Mouse (Mus musculus): ENCODE data around the gene Ptms. TPM values are rescaled to one million over a fixed set of nuclear protein-coding genes. Genes with fewer than 3 reads are reported as not detected.

Gene Ptms
- total RNA-seq, 2 experiments from 2014 or later, result 1,161 to 1,212 TPM

DNA sequence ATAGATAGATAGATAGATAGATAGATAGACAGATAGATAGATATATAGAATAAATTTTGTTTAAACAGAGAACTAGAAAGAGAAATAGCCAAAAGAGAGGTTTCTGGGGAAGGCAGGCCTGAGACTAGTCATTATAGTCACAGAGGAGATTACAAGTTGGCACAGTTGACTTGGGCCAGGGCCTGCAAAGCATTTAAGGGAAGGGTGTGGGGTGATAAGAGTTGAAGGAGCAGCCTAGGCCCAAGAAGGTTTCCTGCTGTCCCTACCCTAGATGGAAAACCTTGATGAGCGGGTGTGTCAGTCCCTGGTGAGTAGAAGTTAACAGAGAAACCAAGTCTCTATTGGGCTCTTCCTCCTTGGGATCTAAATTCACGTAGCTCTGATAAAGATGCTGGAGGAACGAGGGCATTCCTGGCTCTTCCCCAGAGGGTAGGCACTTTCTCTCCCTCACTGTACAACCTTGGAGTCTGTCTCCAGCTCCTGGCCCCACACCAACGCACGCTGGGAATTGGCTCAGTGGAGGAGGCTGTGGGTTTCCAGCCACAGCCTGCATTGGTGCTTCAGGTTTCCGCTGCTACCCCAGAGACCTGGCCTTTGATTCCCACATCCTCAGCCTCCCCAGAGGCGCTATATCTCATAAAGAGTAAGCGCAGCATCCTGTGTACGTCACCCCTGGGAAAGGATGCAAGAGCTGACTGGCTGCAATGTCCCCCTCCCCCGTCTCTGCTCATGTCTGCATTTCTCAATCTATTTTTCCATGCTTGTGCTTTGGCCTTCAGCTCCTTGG, 35.0 kb downstream of the Ptms start:
- DNase-seq (ENCODE audit: low spot score in 2 of 2), result no peak
- intact Hi-C loops (cut with DNase I), result no loop called here

DNA sequence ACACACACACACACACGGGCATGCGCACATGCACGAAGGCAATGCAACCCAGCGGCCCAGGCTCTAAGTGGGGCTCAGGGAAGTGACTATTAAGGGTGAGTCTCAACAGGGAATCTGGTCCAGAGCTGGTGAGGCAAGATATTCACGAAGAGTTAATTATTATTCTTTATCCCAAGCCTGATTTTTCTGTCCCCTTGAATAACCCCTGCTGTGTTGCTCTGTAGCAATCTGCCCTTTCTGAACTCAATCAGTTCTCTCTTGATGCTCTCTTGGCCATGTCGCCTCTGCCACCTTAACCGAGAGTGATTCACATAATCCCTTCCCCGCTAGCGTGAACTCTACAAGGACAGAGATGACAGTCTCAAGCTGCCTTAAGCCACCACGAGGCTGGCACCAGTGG, 36.6 kb downstream of the Ptms start:
- intact Hi-C loops (cut with DNase I), result no loop called here
- no peak for DNase-seq (ENCODE audit: low spot score in 2 of 2)

DNA sequence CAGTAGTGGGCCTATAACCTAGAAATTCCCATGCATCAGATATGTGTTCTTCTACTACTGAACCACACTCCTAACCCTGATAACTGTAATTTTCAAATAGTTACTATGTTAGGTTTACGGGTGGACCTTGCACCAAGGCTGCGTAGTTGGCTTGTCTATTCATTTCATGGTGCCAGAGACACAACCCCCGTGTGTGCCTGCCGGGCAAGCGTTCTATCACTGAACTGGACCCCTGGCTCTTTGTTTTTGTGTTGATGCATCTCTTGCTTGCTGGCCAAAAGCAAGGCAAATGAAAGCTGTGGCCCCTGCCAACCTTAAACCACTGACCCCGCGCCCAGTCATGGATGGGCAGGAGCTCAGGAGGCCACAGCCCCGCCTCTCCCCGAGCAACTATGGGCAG, 38.1 kb downstream of the Ptms start:
- intact Hi-C loops (cut with DNase I), result no loop called here
- DNase-seq (ENCODE audit: low spot score in 2 of 2), result no peak

DNA sequence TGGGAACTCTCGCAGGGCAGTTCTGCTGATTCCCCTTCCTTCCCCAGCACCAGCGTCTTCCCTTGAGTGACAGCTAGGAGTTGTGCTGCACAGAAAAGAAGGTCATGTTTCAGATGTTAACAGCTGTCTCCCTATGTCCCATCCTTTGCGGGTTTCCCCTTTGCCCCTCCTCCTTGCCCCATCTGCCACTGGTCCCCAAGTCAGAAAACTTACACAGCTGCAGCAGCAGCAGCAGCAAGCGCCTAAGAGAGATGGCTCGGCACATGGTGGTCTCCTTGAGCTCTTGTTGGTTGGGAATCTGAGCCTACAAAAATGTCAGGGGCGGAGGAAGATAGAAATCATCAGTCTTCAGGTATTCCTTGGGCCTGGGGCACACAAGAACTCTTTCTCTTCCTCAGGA, 40.5 kb downstream of the Ptms start:
- no peak for DNase-seq (ENCODE audit: low spot score in 2 of 2)
- intact Hi-C loops (cut with DNase I), result no loop called here

DNA sequence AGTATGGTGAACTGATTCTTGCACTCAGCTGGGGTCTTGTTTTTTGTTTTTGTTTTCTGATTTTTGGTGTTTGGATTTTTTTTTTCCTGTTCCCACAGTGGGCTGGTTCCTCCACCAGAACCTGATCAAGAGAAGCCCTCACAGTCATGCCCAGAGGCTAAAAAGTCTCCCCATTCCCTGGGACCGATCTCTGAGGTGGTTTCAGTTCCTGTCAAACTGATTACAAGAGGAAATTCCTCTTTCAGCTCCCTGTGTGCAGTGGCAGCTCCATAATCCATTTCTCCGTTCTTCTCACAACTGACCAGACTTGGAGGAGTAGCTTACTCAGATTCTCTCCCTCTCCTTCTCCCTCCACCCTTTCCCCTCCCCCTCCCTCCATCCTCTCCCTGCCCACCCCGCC, 45.6 kb downstream of the Ptms start:
- intact Hi-C loops (cut with DNase I), result no loop called here
- no peak for DNase-seq (ENCODE audit: low spot score in 2 of 2)

DNA sequence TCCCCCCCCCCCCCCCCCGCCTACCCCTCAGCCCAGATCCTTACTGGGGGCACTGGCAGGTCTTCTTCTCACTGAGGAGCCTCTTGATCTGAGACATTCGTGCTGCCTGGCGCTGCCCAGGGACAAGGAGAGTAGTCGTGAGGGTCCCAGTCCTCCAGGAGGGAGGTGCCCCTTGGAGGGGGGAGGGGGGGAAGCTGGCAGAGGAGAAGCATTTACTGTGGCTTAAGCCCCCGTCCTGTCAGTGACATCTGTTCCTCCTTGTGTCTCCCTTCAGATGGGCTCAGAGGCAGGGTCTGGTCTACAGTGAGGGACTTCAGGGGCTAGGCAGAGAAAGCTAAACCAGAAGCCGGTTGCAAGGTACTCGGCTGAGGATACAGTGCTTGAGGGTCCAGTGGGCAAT, 53.3 kb downstream of the Ptms start:
- intact Hi-C loops (cut with DNase I), result no loop called here

DNA sequence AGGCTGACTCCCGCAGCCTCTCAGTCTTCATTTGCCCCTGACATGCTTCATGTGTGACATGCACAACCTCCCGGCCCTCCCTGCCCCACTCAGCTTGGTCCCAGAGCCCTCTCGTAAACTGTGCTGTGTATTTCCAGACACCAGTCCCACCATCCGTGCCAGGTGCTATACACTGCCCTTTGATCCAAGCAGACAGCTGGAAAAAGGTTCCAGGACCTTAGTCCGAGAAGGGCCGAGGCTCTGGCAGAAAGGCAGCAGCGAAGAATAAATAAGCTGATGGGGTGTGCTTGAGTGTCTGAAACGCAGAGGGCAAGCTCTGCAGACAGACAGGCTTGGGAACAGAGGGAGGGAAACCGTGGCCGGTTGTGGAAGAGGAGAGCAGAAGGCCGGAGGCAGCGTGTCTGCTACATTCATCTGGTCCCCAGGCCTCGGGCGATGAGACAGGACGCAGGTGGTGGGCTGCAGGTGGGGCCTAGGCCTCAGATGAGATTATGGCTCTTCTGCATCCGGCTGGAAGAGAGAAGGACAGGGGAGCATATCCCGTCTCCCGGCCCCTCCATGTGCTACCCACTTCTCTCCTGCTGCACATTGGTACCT, 54.0 kb downstream of the Ptms start:
- intact Hi-C loops (cut with DNase I), result no loop called here
- DNase-seq (ENCODE audit: low spot score in 2 of 2), result no peak

More for the DNA sequence above, 53.3 kb downstream of the Ptms start:
- no peak for DNase-seq (ENCODE audit: low spot score in 2 of 2)

Other genes with a start within 250 kb of the Ptms start
- gene Emg1, start 207.9 kb downstream of the Ptms start, total RNA-seq (2021), result 10 to 100 TPM; 45.6 to 45.9 TPM
- 100 to 1,000 TPM; 133 to 144 TPM for gene Phb2, start 207.8 kb downstream of the Ptms start, total RNA-seq (2021)
- 1 to 10 TPM; 3.6 to 4.0 TPM for gene Ptpn6, start 181.4 kb downstream of the Ptms start, total RNA-seq (2021)
- 100 to 1,000 TPM; 294 to 301 TPM for gene Grcc10, start 178.7 kb downstream of the Ptms start, total RNA-seq (2021)
- not detected for gene Gm45234, start 164.1 kb downstream of the Ptms start, total RNA-seq (2021)
- 100 to 1,000 TPM; 147 to 166 TPM for gene Atn1, start 163.6 kb downstream of the Ptms start, total RNA-seq (2021)
- gene Eno2, start 150.4 kb downstream of the Ptms start, total RNA-seq (2021), result 100 to 1,000 TPM; 719 to 758 TPM
- under 1 TPM; 0.47 to 0.81 TPM for gene Lrrc23, start 140.4 kb downstream of the Ptms start, total RNA-seq (2021)
- 1 to 10 TPM; 2.9 to 5.3 TPM for gene Spsb2, start 111.4 kb downstream of the Ptms start, total RNA-seq (2021)
- 100 to 1,000 TPM; 629 to 634 TPM for gene Tpi1, start 105.8 kb downstream of the Ptms start, total RNA-seq (2021)
- gene Usp5, start 90.6 kb downstream of the Ptms start, total RNA-seq (2021), result 100 to 1,000 TPM; 178 to 184 TPM
- 1 to 10 TPM; 1.6 to 1.7 TPM for gene Cdca3, start 90.6 kb downstream of the Ptms start, total RNA-seq (2021)
- not detected for gene Gnb3, start 79.8 kb downstream of the Ptms start, total RNA-seq (2021)
- gene P3h3, start 62.4 kb downstream of the Ptms start, total RNA-seq (2021), result 10 to 100 TPM; 25.9 to 32.9 TPM
- 100 to 1,000 TPM; 220 to 231 TPM for gene Gpr162, start 56.1 kb downstream of the Ptms start, total RNA-seq (2021)
- 1 to 10 TPM; 1.1 to 1.5 TPM for gene Cd4, start 31.9 kb downstream of the Ptms start, total RNA-seq (2021)
- 1 to 10 TPM; 2.1 to 3.0 TPM for gene Lag3, start 8.4 kb downstream of the Ptms start, total RNA-seq (2021)
- gene Mlf2, start 11.3 kb upstream of the Ptms start, total RNA-seq (2021), result 100 to 1,000 TPM; 670 to 685 TPM
- 100 to 1,000 TPM; 140 to 142 TPM for gene Cops7a, start 45.4 kb upstream of the Ptms start, total RNA-seq (2021)
- 100 to 1,000 TPM; 130 to 142 TPM for gene Pianp, start 76.6 kb upstream of the Ptms start, total RNA-seq (2021)
- 10 to 100 TPM; 41.7 to 42.6 TPM for gene Zfp384, start 89.0 kb upstream of the Ptms start, total RNA-seq (2021)
- 10 to 100 TPM; 60.8 to 61.1 TPM for gene Ing4, start 119.7 kb upstream of the Ptms start, total RNA-seq (2021)
- 1 to 10 TPM; 5.7 to 9.0 TPM for gene Acrbp, start 129.6 kb upstream of the Ptms start, total RNA-seq (2021)
- gene Lpar5, start 147.8 kb upstream of the Ptms start, total RNA-seq (2021), result under 1 TPM; 0.40 to 0.66 TPM
- 100 to 1,000 TPM; 157 TPM for gene Chd4, start 175.9 kb upstream of the Ptms start, total RNA-seq (2021)
- 10 to 100 TPM; 28.8 to 32.3 TPM for gene Nop2, start 211.8 kb upstream of the Ptms start, total RNA-seq (2021)
- gene Iffo1, start 225.1 kb upstream of the Ptms start, total RNA-seq (2021), result 10 to 100 TPM; 51.9 to 57.4 TPM
- gene Gapdh, start 246.4 kb upstream of the Ptms start, total RNA-seq (2021), result 1,000 to 10,000 TPM; 2,273 to 2,303 TPM

All from left cerebral cortex, postnatal 14 days (tissue).